Mouse (Mus musculus): Measurements from ENCODE around the gene Atoh7.
"Not testable (repeated sequence)": the region's sequence is repeated elsewhere in the genome, so short reads cannot be mapped to it uniquely, and the experiment has no call there.

Gene Atoh7

GRCm38 (mm10) chr10:63099521-63099920, at the start of gene Atoh7:
TSS of gene Atoh7 (plus strand) at chr10:63099651.
- ATAC-seq (ENCODE audit: insufficient number of reproducible peaks, low FRiP score, low TSS enrichment) = peak; percentile 77

DNA sequence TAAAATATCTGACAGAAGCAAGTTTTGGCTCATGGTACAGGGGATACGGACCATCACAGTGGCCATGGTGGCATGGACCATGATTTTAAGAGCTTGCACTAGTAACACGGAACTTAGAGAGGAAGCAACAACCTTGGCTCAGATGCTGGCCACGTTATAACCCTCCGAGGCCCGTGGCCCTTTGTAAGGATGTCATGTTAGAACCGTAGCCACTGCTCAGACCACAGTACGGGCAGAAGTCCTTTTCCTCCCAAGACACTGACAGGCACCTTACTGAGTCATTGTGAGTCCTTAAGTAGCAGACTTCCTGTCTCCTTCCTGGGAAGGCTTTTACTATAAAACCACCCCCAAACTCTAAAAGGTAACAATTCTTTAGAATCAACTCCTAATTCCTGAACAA, 48.2 kb upstream of the Atoh7 start:
- ATAC-seq (ENCODE audit: insufficient number of reproducible peaks, low FRiP score, low TSS enrichment) = no peak

DNA sequence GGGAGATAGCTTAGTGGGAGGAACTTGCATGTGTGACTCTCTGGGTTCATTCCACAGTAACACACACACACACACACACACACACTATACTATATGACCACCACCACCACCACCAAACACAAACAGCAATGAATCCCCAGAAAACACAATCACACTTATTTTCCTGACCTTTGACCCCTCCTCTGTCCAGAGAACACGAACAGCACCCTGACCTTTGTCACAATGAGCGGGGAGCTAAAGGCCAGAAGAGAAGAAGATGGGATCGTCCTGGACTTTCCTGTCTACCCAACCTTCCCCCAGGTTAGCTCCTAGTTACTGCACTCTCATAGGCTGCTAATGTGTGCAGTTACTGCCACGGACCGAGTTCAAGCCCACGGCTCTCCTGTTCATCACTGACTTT, 47.4 kb upstream of the Atoh7 start:
- no peak for ATAC-seq (ENCODE audit: insufficient number of reproducible peaks, low FRiP score, low TSS enrichment)

DNA sequence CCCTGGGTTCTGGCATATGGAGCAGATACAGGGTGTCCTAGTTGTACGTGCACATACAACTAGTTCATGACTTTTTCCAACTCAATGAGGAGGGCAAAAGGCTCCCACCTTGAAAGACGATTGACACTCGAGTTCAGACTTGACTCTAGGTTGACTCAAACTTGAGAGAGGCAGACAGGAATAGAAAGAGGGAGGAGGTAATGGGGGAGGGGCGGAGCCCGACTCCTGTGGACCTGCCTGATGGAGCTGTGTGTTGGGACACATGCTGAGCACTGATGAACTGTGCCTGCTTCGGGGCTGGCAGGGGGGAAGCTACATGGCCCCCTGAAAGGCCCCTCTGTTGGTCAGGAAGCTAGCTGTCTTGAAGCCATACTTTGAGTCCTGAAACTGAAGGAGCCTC, 46.4 kb upstream of the Atoh7 start:
- no peak for ATAC-seq (ENCODE audit: insufficient number of reproducible peaks, low FRiP score, low TSS enrichment)

GRCm38 (mm10) chr10:63054071-63054470, 45.4 kb upstream of the Atoh7 start:
- ATAC-seq (ENCODE audit: insufficient number of reproducible peaks, low FRiP score, low TSS enrichment) = not testable (repeated sequence)

DNA sequence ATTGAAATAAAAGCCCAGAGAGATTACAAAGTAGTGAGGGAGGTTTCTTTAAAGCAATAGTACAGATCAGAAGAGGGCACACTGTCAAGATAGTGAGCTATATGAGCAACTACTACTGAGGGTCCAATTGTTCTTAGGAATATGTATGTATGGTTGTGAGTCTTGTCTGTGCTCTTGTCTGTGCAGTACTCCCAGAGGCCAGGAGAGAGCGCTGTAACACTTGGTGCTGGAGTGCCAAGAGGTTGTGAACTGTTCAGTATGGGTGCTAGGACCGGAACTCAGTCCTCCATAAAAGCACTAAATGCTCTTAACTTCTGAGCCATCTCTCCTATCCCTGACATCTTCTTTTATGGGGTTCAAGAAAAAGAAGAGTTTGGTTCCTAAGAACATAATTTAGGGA, 44.9 kb upstream of the Atoh7 start:
- ATAC-seq (ENCODE audit: insufficient number of reproducible peaks, low FRiP score, low TSS enrichment) = no peak

- no peak for ATAC-seq (ENCODE audit: insufficient number of reproducible peaks, low FRiP score, low TSS enrichment)
Measured at GRCm38 (mm10) chr10:63056966-63057750, 42.3 kb upstream of the Atoh7 start.

DNA sequence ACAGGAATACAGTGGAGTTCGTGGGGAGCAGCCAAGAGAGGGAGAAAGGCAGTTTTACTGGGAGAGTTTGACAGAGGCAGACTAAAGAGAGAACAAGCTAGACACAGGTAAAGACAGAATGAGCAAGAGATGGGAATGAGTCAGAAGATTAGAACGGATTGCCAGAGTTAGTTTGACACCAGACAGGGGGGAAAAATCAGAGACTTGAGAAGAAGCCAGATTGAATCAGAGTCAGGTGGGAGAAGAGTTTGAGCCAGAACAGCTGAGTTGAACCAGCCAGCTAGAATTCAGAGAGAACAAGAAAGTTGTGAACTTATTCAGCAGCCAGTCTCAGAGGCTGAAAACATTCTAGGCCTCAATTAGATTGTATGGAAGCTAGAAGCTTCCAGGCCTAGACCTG, 39.6 kb upstream of the Atoh7 start, which contains the start of gene Pbld1:
TSS of gene Pbld1 (plus strand) at position 301 of the 400 bp plus-strand sequence.
- ATAC-seq (ENCODE audit: insufficient number of reproducible peaks, low FRiP score, low TSS enrichment) = no peak

GRCm38 (mm10) chr10:63060406-63060805, 39.0 kb upstream of the Atoh7 start:
- ATAC-seq (ENCODE audit: insufficient number of reproducible peaks, low FRiP score, low TSS enrichment) = no peak

DNA sequence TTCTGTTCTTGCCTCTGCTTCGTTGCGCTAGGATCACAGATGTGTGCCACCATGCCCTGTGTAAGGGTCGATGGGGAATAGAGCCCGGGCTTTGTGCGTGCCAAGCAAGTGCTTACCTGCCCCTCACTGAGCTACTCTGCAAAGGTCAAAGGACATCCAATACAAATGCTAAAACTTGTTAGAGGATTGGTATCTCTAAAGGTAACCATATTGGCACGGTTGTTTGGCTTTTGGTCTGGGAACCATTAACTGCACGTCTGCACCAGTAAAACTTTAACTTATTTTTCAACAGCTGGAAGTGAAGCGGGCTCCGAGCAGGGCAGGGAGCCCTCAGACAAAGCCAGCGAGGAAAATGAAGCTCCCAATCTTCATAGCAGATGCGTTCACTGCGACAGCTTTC, 38.2 kb upstream of the Atoh7 start:
- ATAC-seq (ENCODE audit: insufficient number of reproducible peaks, low FRiP score, low TSS enrichment) = no peak

DNA sequence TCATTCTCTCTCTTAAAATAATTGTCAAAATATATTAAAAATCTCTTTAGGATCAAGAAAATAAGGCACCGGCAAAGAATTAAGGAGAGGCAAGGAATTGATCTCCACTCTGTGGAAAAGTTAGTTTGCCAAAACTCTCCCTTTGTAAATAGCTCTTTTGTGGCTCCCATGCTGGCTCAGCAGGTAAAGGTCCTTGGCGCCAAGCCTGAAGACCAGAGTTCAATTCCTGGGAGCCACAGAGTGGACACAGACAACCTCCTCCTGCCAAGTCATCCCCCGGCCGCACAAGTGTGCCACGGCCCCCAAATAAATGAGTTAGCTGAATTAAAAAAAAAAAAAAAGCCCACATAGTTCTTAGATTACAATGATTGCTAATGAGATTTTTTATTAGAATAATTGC, 36.8 kb upstream of the Atoh7 start:
- ATAC-seq (ENCODE audit: insufficient number of reproducible peaks, low FRiP score, low TSS enrichment) = no peak

DNA sequence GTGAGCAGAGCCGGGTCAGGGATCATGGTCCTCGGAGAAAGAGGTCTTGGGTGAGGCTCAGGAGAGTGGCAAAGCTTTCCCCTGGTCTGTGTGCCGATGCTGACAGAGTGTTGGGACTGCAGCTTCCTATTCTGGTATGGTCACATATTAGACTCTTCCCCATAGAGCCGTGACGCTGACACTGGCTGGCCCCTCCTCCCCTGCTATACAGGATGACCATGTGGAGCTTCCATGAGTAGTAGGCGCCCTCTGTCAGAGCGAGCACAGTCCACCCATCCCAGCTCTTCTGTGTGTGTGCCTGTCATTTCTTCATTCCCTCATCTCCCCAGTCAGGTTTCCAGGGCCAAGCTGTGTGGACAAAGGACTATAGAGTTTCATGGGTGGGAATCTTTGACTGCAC, 36.1 kb upstream of the Atoh7 start:
- no peak for ATAC-seq (ENCODE audit: insufficient number of reproducible peaks, low FRiP score, low TSS enrichment)

DNA sequence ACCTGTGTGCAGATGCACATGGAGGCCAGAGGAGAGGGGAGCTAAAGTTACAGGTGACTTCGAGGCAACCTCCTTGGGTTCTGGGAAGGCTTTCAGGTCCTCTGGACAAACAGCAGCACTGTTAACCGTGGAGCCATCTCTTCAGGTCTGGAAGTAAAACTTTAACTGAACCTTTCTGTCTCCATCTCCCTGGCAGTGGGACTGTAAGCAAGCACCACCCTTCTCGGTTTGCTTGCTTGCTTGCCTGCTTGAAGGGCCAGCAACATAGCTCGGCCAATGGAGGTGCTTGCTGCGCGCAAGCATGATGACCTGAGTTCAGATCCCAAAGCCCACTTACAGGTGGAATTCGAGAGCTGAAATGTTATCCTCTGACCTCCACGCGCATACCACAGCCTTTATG, 34.9 kb upstream of the Atoh7 start:
- ATAC-seq (ENCODE audit: insufficient number of reproducible peaks, low FRiP score, low TSS enrichment) = no peak

DNA sequence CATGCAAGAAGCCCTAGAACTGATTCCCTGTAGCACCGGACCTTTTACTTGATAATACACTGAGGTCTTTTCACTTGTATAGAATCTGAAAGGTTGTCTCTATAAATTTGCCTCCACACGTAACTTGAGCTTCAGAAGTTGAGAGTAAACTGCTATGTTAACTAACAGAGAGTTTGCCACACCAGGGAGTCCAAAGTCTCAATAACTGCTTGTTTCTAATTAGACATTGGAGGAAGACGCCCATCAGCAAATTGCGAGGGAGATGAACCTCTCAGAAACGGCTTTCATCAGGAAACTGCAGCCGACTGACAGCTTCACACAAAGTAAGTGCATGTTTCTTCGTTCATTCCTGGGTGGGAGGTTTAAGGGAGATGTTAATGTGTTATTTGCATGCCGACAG, 33.9 kb upstream of the Atoh7 start:
- no peak for ATAC-seq (ENCODE audit: insufficient number of reproducible peaks, low FRiP score, low TSS enrichment)

- peak; percentile 95 for ATAC-seq (ENCODE audit: insufficient number of reproducible peaks, low FRiP score, low TSS enrichment)
Measured at GRCm38 (mm10) chr10:63065988-63066387, 33.5 kb upstream of the Atoh7 start.

GRCm38 (mm10) chr10:63086304-63086703, 13.1 kb upstream of the Atoh7 start:
- no peak for ATAC-seq (ENCODE audit: insufficient number of reproducible peaks, low FRiP score, low TSS enrichment)

- no peak for ATAC-seq (ENCODE audit: insufficient number of reproducible peaks, low FRiP score, low TSS enrichment)
Measured at GRCm38 (mm10) chr10:63089103-63089757, 10.2 kb upstream of the Atoh7 start.

DNA sequence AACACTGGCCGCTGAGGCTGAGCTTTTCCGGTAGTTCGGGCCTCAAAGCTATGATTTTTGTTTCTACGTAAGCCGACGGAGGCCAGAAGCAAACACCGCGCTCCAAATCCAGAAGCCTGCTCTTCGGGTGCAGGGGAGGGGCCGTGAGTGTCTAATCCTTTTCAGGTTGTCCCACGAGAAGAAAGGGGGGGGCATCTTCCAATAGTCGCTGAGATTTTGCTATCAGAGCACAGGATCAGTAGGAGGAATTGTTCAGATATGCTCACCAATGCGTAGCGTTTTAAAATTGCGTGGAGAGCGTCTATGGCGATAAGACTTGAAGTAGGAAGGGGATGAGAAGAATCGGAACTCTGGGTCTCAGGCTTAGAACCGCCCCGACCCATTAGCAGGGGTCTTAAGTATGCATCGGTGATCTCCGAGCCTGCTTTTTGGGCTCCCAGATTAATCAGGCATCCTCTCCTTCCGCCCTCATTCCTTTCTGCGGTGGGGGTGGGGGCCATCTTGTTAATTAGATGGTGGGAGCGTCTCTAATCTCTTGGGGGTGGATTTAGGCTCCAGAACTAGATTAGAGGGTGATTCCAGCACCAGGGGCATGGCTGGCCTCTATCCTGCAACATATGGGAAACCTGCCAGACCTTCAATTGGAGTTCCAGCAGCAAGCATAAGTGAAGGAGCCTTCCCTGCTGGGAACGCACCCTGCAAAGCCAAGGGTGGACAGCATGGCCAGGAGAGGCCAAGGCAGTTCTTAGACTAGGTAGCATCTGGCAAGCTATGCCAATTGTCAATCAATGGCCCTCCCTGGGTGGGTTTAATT, 9.5 kb upstream of the Atoh7 start:
- no peak for ATAC-seq (ENCODE audit: insufficient number of reproducible peaks, low FRiP score, low TSS enrichment)

DNA sequence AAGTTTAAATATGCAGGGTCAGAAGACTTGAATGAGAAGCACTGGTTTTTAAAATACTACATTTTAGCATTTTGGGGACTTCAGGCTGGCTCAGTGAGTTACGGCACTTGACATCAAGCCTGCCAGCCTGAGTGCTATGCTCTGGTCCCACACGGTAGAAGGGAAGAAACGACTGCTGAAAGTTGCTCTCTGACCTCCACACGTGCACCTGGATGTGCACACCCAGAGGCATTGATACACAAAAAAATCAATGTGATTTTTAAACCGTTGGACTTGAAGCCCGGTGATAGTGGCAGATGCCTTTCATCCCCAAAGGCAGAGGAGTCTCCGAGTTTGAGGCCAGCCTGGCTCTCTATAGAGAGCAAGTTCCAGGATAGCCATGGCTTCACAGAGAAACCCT, 7.5 kb upstream of the Atoh7 start:
- no peak for ATAC-seq (ENCODE audit: insufficient number of reproducible peaks, low FRiP score, low TSS enrichment)

- ATAC-seq (ENCODE audit: insufficient number of reproducible peaks, low FRiP score, low TSS enrichment) = peak; percentile 79
Measured at GRCm38 (mm10) chr10:63092616-63093550, 6.6 kb upstream of the Atoh7 start.
